Mouse (Mus musculus) naive thymus-derived CD4-positive, alpha-beta T cell, adult 2 months (primary cell): ENCODE data around the gene Elf2.

ENCODE experiments used
- DNase-seq: peaks from one replicate; pipeline ENCODE4 v3.0.0-alpha.2; 2011; ENCODE audit warnings: low read depth

The Elf2 gene

GRCm38 (mm10) chr3:51330086-51330485 lies 10.4 kb downstream of the Elf2 start:
- no peak for DNase-seq

- no peak for DNase-seq
Measured at GRCm38 (mm10) chr3:51328546-51328945, 11.9 kb downstream of the Elf2 start.

GRCm38 (mm10) chr3:51327817-51328216 lies 12.6 kb downstream of the Elf2 start:
- DNase-seq, result no peak

GRCm38 (mm10) chr3:51327429-51327797 lies 13.1 kb downstream of the Elf2 start:
- no peak for DNase-seq

- no peak for DNase-seq
Measured at GRCm38 (mm10) chr3:51326664-51327428, 13.6 kb downstream of the Elf2 start.

- DNase-seq, result no peak
Measured at GRCm38 (mm10) chr3:51325475-51325874, 15.0 kb downstream of the Elf2 start.

GRCm38 (mm10) chr3:51323006-51323405 lies 17.5 kb downstream of the Elf2 start:
- DNase-seq, result no peak

- no peak for DNase-seq
Measured at GRCm38 (mm10) chr3:51322326-51322725, 18.1 kb downstream of the Elf2 start.

GRCm38 (mm10) chr3:51321141-51321540 lies 19.3 kb downstream of the Elf2 start:
- DNase-seq, result no peak

- peak; percentile 24 for DNase-seq
Measured at GRCm38 (mm10) chr3:51318053-51318452, 22.4 kb downstream of the Elf2 start.

- no peak for DNase-seq
Measured at GRCm38 (mm10) chr3:51316876-51317275, 23.6 kb downstream of the Elf2 start.

GRCm38 (mm10) chr3:51311638-51312037 lies 28.8 kb downstream of the Elf2 start:
- DNase-seq, result no peak

- DNase-seq, result no peak
Measured at GRCm38 (mm10) chr3:51310098-51310497, 30.4 kb downstream of the Elf2 start.

- no peak for DNase-seq
Measured at GRCm38 (mm10) chr3:51306621-51307020, 33.8 kb downstream of the Elf2 start.

- no peak for DNase-seq
Measured at GRCm38 (mm10) chr3:51305961-51306360, 34.5 kb downstream of the Elf2 start.

GRCm38 (mm10) chr3:51302971-51303476 lies 37.4 kb downstream of the Elf2 start:
- DNase-seq, result no peak

GRCm38 (mm10) chr3:51301583-51301982 lies 38.9 kb downstream of the Elf2 start:
- no peak for DNase-seq

- no peak for DNase-seq
Measured at GRCm38 (mm10) chr3:51296790-51297189, 43.7 kb downstream of the Elf2 start.

GRCm38 (mm10) chr3:51295225-51295624 lies 45.2 kb downstream of the Elf2 start:
- no peak for DNase-seq

GRCm38 (mm10) chr3:51294251-51294650 lies 46.2 kb downstream of the Elf2 start:
- DNase-seq, result no peak

- peak; percentile 91 for DNase-seq
Measured at GRCm38 (mm10) chr3:51288880-51289821, 51.3 kb downstream of the Elf2 start.

- no peak for DNase-seq
Measured at GRCm38 (mm10) chr3:51284375-51284774, 56.1 kb downstream of the Elf2 start.

GRCm38 (mm10) chr3:51281727-51282126 lies 58.7 kb downstream of the Elf2 start:
- no peak for DNase-seq
